Mouse (Mus musculus): Measurements from ENCODE around the gene Mmp19. TPM values are rescaled to one million over a fixed set of nuclear protein-coding genes. Genes with fewer than 3 reads are reported as not detected.
"Not testable (repeated sequence)": the region's sequence is repeated elsewhere in the genome, so short reads cannot be mapped to it uniquely, and the experiment has no call there.

The Mmp19 gene
- polyA plus RNA-seq, 1 experiment = 2.9 TPM

GRCm38 (mm10) chr10:128795581-128795980 lies 4.9 kb downstream of the Mmp19 start:
- DNase-seq (ENCODE audit: low read depth, low spot score) = no peak
- WGBS = 93% methylated on average over 3 of the region's 3 CpGs

GRCm38 (mm10) chr10:128798676-128799075 lies 8.0 kb downstream of the Mmp19 start:
- 90% methylated on average over 8 of the region's 8 CpGs for WGBS
- DNase-seq (ENCODE audit: low read depth, low spot score) = no peak

- WGBS = 91% methylated on average over 16 of the region's 16 CpGs
- no peak for DNase-seq (ENCODE audit: low read depth, low spot score)
These were observed 11.3 kb downstream of the Mmp19 start for GRCm38 (mm10) chr10:128801981-128802495.

- DNase-seq (ENCODE audit: low read depth, low spot score) = no peak
- 75% methylated on average over 4 of the region's 4 CpGs for WGBS
These were observed 12.2 kb downstream of the Mmp19 start for GRCm38 (mm10) chr10:128802956-128803355.

- DNase-seq (ENCODE audit: low read depth, low spot score) = no peak
- WGBS = 35% methylated on average over 6 of the region's 6 CpGs
These were observed 12.7 kb downstream of the Mmp19 start for GRCm38 (mm10) chr10:128803361-128803760.

- DNase-seq (ENCODE audit: low read depth, low spot score) = no peak
- 3% methylated on average over 14 of the region's 14 CpGs for WGBS
These were observed 13.1 kb downstream of the Mmp19 start, which contains the start of gene Dnajc14 for GRCm38 (mm10) chr10:128803771-128804270. TSS of gene Dnajc14 (plus strand) at chr10:128804062.

- under 1% methylated on average over 28 of the region's 28 CpGs for WGBS
- DNase-seq (ENCODE audit: low read depth, low spot score) = no peak
These were observed 13.8 kb downstream of the Mmp19 start, which contains the start of gene Tmem198b for GRCm38 (mm10) chr10:128804271-128805091. TSS of gene Tmem198b (minus strand) at chr10:128804370.

- peak; percentile 97 for DNase-seq (ENCODE audit: low read depth, low spot score)
- under 1% methylated on average over 70 of the region's 70 CpGs for WGBS
These were observed 14.6 kb downstream of the Mmp19 start for GRCm38 (mm10) chr10:128805092-128806000.

- 20% methylated on average over 6 of the region's 6 CpGs for WGBS
- DNase-seq (ENCODE audit: low read depth, low spot score) = no peak
These were observed 15.4 kb downstream of the Mmp19 start for GRCm38 (mm10) chr10:128806086-128806485.

GRCm38 (mm10) chr10:128807018-128807417 lies 16.3 kb downstream of the Mmp19 start:
- 81% methylated on average over 8 of the region's 8 CpGs for WGBS
- DNase-seq (ENCODE audit: low read depth, low spot score) = no peak

- no peak for DNase-seq (ENCODE audit: low read depth, low spot score)
- WGBS = 91% methylated on average over 13 of the region's 13 CpGs
These were observed 26.3 kb downstream of the Mmp19 start, which contains the start of gene Sarnp for GRCm38 (mm10) chr10:128817033-128817432. TSS of gene Sarnp (plus strand) at chr10:128817333.

- WGBS = 83% methylated on average over 4 of the region's 4 CpGs
- DNase-seq (ENCODE audit: low read depth, low spot score) = no peak
These were observed 29.5 kb downstream of the Mmp19 start for GRCm38 (mm10) chr10:128820217-128820616.

- under 1% methylated on average over 46 of the region's 46 CpGs for WGBS
- peak; percentile 100 for DNase-seq (ENCODE audit: low read depth, low spot score)
These were observed 30.8 kb downstream of the Mmp19 start, which contains the start of gene Ormdl2 for GRCm38 (mm10) chr10:128821358-128822056. TSS of gene Ormdl2 (minus strand) at chr10:128821645.

- WGBS = 2% methylated on average over 13 of the region's 13 CpGs
- no peak for DNase-seq (ENCODE audit: low read depth, low spot score)
These were observed 31.4 kb downstream of the Mmp19 start for GRCm38 (mm10) chr10:128822135-128822534.

GRCm38 (mm10) chr10:128823087-128823486 lies 32.4 kb downstream of the Mmp19 start:
- WGBS = 66% methylated on average over 4 of the region's 4 CpGs
- DNase-seq (ENCODE audit: low read depth, low spot score) = not testable (repeated sequence)

- WGBS = 93% methylated on average over 9 of the region's 9 CpGs
- DNase-seq (ENCODE audit: low read depth, low spot score) = no peak
These were observed 33.1 kb downstream of the Mmp19 start for GRCm38 (mm10) chr10:128823821-128824220.

GRCm38 (mm10) chr10:128837400-128837799 lies 46.7 kb downstream of the Mmp19 start:
- no peak for DNase-seq (ENCODE audit: low read depth, low spot score)

GRCm38 (mm10) chr10:128839434-128839833 lies 48.7 kb downstream of the Mmp19 start:
- no peak for DNase-seq (ENCODE audit: low read depth, low spot score)

GRCm38 (mm10) chr10:128840612-128841011 lies 49.9 kb downstream of the Mmp19 start:
- DNase-seq (ENCODE audit: low read depth, low spot score) = no peak

Data from large intestine, adult 2 months (tissue).